Mouse (Mus musculus): ENCODE results near the gene Etnk2. TPM values are rescaled to one million over a fixed set of nuclear protein-coding genes. Genes with fewer than 3 reads are reported as not detected.

Etnk2 gene
- polyA plus RNA-seq (2012; ENCODE audit: low replicate concordance), result 0.13 and 0.29 TPM in 2 replicates

DNA sequence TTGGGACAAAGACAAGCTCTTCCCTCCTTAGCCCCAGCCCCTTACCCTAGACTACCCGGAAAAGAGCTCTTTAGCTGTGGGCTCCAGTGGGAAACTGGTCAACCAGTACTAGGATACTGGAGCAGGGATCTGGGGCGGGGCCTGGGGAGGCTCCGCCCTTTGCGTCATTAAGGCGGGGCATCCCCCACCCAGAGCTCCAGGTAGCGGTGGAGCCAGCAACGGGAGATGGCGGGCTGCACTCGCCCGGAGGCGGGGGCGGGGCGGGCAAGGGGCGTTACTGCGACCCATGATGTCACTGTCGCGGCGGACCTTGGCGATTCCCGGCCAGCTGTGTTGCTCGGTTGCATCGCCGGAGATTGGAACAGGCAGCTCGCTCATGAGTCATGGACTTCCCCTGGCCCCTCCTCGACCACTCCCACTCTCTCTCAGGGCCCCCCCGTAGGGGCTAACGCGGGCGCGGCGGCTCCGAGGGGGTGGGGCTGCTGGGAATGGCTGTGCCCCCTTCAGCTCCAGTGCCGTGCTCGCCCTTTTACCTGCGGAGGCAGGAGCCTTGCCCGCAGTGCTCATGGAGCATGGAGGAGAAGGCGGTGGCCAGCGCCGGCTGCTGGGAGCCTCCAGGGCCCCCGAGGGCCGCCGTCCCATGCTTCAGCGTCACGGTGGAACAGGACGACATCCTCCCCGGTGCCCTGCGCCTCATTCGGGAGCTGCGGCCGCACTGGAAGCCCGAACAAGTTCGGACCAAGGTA is at the start of gene Etnk2:
Gene Etnk2 (plus strand): TSS at position 297 of the 746 bp plus-strand sequence.

GRCm38 (mm10) chr1:133321267-133321925 is 42.0 kb upstream of the Etnk2 start, which contains the start of gene Kiss1:
Gene Kiss1, plus strand, starts transcription at chr1:133321875.

DNA sequence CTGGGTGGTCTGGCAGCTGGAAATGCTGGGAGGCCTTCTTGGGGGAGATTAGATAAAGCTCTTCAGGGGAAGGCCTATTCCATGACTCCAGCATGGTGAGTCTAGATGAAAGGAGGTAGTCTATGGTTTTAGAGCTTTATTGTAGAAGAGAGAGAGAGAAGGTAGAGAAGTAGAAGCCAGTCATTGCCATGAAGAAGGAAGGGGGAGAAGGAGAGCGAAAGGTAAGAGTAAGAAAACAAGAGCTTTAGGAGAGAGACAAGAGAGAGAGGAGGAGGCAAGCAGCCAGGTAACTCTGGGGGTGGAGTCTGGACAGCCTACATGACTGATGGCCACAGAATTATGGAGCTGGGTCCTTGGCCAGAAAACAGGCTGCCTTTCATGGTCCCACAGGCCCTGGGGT is 13.2 kb upstream of the Etnk2 start, which contains the start of gene Ren1:
Gene Ren1 (plus strand): TSS at position 301 of the 400 bp plus-strand sequence.

DNA sequence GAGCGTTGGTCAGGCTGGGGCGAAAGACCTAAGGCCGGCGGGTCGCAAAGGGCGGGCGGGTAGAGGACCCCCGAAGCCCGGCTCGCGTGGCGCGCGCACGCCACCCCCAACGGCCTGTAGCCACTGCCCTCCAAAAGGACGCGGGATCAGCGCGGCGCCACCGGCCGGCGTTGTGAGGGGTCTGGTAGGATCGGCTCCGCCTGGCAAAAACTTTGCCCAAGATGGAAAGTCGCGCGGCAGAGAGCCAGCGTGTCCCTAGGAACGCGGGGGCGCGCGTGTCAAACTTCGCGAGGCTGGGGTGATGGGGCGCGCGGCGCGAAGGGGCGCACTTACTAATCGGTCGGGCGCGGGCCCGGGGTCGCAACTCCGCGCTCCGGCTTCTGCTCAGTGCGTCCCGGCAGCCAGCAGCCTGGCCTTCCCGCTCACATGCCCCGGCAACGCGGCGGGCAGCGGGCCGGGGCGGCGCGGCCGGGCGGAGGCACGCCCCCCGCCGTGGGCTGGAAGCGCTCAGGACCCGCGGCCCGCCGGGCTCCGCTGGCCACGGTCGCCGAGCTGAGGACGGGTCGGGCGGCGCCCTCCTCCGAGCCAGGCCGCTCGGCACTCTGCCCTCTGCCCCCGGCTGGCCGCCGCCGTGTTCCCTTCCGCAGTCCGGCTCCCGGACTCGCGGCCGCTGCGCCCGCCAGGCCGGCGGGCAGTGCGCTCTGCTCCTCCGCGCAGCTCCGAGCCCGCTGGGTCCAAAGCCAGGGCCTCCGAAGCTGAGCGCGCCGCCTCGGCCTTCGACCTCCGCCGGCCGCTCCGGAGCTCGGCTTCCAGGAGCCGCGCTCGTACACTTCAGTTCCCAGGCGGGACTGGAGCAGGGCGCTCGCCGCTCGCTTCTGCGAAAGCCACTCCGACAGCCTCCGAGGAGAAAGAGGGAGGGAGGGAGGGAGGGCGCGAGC is 60.4 kb downstream of the Etnk2 start, which contains the start of gene Sox13:
Gene Sox13 (minus strand): TSS at position 835 of the 938 bp plus-strand sequence.

Other genes starting within 250 kb of the Etnk2 start
- 27.5 and 55.7 TPM in 2 replicates for gene Ppp1r15b, start 232.4 kb upstream of the Etnk2 start, polyA plus RNA-seq (2012; ENCODE audit: low replicate concordance)
- gene Plekha6, start 199.4 kb upstream of the Etnk2 start, polyA plus RNA-seq (2012; ENCODE audit: low replicate concordance), result 6.1 and 10.7 TPM in 2 replicates
- gene Golt1a, start 53.8 kb upstream of the Etnk2 start, polyA plus RNA-seq (2012; ENCODE audit: low replicate concordance), result not detected in 2 replicates
- not detected in 2 replicates for gene Kiss1, start 41.7 kb upstream of the Etnk2 start, polyA plus RNA-seq (2012; ENCODE audit: low replicate concordance)
- gene Ren1, start 13.1 kb upstream of the Etnk2 start, polyA plus RNA-seq (2012; ENCODE audit: low replicate concordance), result not detected in 2 replicates
- 1.6 and 2.4 TPM in 2 replicates for gene Sox13, start 60.8 kb downstream of the Etnk2 start, polyA plus RNA-seq (2012; ENCODE audit: low replicate concordance)
- gene Snrpe, start 246.7 kb downstream of the Etnk2 start, polyA plus RNA-seq (2012; ENCODE audit: low replicate concordance), result 12.1 and 13.7 TPM in 2 replicates

Data from hematopoietic multipotent progenitor cell, adult 10-12 weeks (in vitro differentiated cells).